Mouse (Mus musculus): ENCODE results near the gene Krt33a. TPM values are rescaled to one million over a fixed set of nuclear protein-coding genes. Genes with fewer than 3 reads are reported as not detected.

Gene Krt33a
- not detected in 2 replicates for polyA plus RNA-seq (2015; fragmentation: Nextera tagmentation; extraction: Ambion mirVana)

DNA sequence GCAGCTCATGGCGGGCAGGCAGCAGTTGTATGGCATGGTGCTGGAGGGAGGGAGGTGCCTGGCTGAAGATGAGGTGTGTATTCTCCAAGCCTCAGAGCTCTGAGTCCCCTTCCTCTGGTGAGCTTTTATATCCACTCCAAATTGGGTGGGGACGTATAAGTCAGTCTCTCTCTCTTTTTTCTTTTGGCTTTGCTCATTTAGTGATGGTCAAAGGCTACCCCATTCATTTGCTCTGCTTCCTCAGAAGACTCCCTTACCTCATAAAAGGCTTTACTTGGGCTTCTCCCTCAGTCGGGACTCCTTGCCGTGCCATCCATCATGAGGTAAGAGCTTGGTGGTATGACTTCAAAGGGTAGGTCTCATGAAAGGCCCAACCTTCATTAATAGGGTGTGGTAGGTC lies at the start of gene Krt33a:
TSS of gene Krt33a (minus strand) at position 101 of the 400 bp plus-strand sequence.
- WGBS (ENCODE audit: insufficient replicate concordance), result 64% methylated on average over 4 of the region's 4 CpGs
- ATAC-seq (ENCODE audit: insufficient read depth), result no peak

DNA sequence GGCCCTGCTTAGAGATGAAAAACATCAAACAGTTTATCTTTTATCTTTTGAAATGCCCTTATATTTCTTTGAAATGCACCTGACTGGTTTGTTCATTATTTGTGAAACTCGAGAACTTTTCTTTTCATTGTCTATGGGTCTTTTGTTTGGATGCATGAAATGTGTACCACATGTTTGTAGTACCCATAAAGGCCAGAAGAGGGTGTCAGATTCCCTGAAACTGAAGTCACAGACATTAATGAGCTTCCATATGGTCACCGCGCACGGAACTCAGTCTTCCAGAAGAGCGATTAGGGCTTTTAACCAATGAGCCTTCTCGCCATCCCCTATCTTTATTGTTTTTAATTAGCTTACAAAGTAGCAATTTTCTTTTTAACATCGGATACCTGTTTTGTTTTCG lies 42.9 kb upstream of the Krt33a start:
- Histone ChIP-seq H3K27ac (replicated peaks) (no peak overlapping the region), H3K36me3 (replicated peaks) (no peaks in the 10 kb centered on the region), H3K27me3 (no peaks in the 10 kb centered on the region), H3K4me3 (replicated peaks) (no peak overlapping the region), H3K9ac (no peak overlapping the region), H3K4me2 (no peak overlapping the region), H3K9me3 (replicated peaks) (no peaks in the 10 kb centered on the region), H3K4me1 (replicated peaks) (no peaks in the 10 kb centered on the region)
- no peak for ATAC-seq (ENCODE audit: insufficient read depth)
- 63% methylated on average over 8 of the region's 8 CpGs for WGBS (ENCODE audit: insufficient replicate concordance)

More for the DNA sequence above, at the start of gene Krt33a:
- H3K4me3 ChIP-seq (replicated peaks), result no peak within 1 kb of the TSS
- H3K4me1 ChIP-seq (replicated peaks), result no peaks in the 10 kb centered on the region
- H3K27ac ChIP-seq (replicated peaks), result no peak within 1 kb of the TSS
- H3K9me3 ChIP-seq (replicated peaks), result no peaks in the 10 kb centered on the region
- no peak within 1 kb of the TSS for H3K4me2 ChIP-seq
- H3K27me3 ChIP-seq, result no peaks in the 10 kb centered on the region
- no peaks in the 10 kb centered on the region for H3K36me3 ChIP-seq (replicated peaks)
- no peak within 1 kb of the TSS for H3K9ac ChIP-seq

DNA sequence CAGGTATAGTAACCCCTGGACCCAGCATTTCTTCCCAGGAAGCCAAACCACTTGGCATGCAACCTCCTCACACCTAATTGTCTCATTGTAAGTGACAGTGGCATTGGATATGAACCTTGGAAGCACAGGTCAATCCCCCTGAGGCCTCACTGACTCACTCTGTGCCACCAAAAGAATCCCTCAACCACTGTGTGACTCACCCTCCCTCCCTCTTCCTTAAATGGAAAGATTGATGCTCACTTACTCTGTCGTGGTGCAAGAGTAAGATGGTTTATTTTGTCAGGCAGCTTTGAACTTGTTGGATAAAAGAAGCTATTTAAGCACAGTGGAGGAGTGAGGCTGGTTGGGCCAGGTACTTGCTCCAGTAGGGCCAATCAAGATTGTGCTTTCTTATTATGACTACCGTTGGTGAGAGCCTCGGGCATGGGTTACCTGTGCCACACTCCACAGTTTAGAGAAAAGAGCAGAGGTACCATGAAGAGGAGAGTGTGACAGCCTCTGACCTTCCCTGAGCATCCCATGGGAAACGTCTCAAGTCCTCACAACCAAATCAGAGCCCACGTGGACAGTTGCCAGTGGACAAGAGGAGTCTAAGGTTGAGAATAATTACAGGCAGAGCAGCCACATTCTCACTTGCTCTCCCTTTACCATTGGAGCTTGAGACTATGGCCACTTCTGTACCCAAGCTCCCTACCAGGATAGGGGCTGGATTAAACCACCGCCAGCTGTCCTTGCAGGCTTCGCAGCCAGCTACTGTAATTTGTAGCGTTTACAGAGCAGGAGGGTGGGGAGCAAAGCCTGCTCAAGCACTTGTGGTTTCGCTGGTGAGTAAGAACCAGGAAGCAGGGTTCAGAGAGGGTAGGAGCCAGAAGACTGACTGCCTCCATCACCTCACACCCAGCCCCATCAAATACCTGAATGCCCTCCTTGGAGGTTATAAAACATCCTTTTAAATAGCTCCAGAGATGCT lies 40.0 kb upstream of the Krt33a start:
- 44% methylated on average over 9 of the region's 9 CpGs for WGBS (ENCODE audit: insufficient replicate concordance)

DNA sequence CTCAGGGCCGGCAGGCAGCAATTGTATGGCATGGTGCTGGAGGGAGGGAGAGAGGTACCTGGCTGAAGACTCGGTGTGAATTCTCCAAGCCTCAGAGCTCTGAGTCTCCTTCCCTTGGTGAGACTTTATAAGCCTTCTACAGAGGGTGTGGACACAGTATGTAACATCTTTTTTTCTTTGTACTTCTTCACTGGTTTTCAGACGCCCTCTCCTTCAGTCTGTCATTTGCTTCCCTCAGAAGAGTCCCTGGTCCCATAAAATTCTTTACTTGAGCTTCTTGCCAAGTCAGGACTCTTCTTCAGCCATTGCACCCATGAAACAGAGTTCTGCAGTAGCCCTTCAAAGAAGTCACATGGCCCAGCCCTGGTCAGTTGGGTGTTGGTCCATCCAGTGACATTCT lies 34.4 kb upstream of the Krt33a start, which contains the start of gene Krt31:
TSS of gene Krt31 (minus strand) at position 101 of the 400 bp plus-strand sequence.
- no peaks in the 10 kb centered on the region for H3K36me3 ChIP-seq (replicated peaks)
- no peak for ATAC-seq (ENCODE audit: insufficient read depth)
- H3K9ac ChIP-seq, result no peak within 1 kb of the TSS
- no peak within 1 kb of the TSS for H3K4me3 ChIP-seq (replicated peaks)
- H3K9me3 ChIP-seq (replicated peaks), result no peaks in the 10 kb centered on the region
- 66% methylated on average over 3 of the region's 3 CpGs for WGBS (ENCODE audit: insufficient replicate concordance)
- H3K27me3 ChIP-seq, result no peaks in the 10 kb centered on the region
- H3K27ac ChIP-seq (replicated peaks), result no peak within 1 kb of the TSS
- H3K4me2 ChIP-seq, result no peak within 1 kb of the TSS
- H3K4me1 ChIP-seq (replicated peaks), result no peaks in the 10 kb centered on the region

More for the DNA sequence above, 40.0 kb upstream of the Krt33a start:
- no peak overlapping the region for H3K27ac ChIP-seq (replicated peaks)
- no peak overlapping the region for H3K4me2 ChIP-seq
- no peak overlapping the region for H3K4me3 ChIP-seq (replicated peaks)
- no peak for ATAC-seq (ENCODE audit: insufficient read depth)
- H3K27me3 ChIP-seq, result no peaks in the 10 kb centered on the region
- no peaks in the 10 kb centered on the region for H3K9me3 ChIP-seq (replicated peaks)
- H3K36me3 ChIP-seq (replicated peaks), result no peaks in the 10 kb centered on the region
- no peaks in the 10 kb centered on the region for H3K4me1 ChIP-seq (replicated peaks)
- H3K9ac ChIP-seq, result no peak overlapping the region

DNA sequence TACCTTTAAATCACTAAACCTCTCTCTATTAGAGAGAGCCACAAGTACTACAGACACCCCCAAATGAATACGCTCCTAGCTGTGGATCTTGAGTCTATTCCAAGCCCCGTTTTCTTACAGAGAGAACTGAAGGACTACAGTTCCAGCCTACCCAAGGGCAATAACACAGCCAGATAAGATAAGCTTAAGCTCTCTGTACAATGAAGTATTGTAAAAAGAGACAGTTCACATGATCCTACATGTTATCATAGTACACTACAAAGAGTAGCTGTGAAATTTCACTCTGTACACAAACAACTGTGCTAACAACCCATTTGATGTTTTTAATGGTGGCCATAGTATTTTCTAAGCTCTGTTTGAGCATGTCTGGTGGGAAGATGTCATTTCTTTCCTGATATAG lies 31.2 kb upstream of the Krt33a start:
- no peak overlapping the region for H3K27ac ChIP-seq (replicated peaks)
- WGBS (ENCODE audit: insufficient replicate concordance), result 65% methylated on average over 2 of the region's 2 CpGs
- ATAC-seq (ENCODE audit: insufficient read depth), result no peak
- no peak overlapping the region for H3K4me3 ChIP-seq (replicated peaks)
- H3K27me3 ChIP-seq, result no peaks in the 10 kb centered on the region
- H3K4me1 ChIP-seq (replicated peaks), result no peaks in the 10 kb centered on the region
- no peaks in the 10 kb centered on the region for H3K36me3 ChIP-seq (replicated peaks)
- H3K4me2 ChIP-seq, result no peak overlapping the region
- H3K9me3 ChIP-seq (replicated peaks), result no peaks in the 10 kb centered on the region
- no peak overlapping the region for H3K9ac ChIP-seq

DNA sequence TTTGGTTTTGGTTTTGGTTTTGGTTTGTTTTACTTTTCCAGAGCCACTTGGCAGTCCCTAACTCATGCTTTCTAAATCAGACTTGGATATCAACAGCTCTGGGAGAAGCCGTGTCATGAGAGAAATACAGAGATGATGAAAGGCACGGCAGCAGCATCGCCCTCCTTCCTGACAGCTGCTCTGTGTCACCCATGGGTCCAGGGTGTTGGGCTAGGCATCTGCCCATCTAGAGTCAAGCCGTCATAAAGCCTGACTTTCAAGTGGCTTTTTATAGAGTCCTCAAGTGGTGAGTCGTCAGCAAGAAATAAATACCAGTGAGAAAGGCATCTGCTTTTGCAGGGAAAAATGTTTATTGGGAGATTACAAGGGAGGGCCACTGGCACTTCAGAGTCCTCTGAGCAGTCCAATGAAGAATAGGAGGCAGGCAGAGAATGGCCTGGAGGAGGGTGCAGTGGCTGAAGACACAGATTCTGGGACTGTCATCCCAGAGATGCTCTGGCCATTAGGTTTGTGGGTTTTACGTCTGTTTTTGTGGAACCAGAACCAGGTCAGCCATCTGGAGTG lies 30.4 kb upstream of the Krt33a start:
- H3K27me3 ChIP-seq, result no peaks in the 10 kb centered on the region
- no peaks in the 10 kb centered on the region for H3K4me1 ChIP-seq (replicated peaks)
- H3K27ac ChIP-seq (replicated peaks), result no peak overlapping the region
- no peak for ATAC-seq (ENCODE audit: insufficient read depth)
- no peak overlapping the region for H3K4me3 ChIP-seq (replicated peaks)
- H3K4me2 ChIP-seq, result no peak overlapping the region
- no peaks in the 10 kb centered on the region for H3K9me3 ChIP-seq (replicated peaks)
- H3K9ac ChIP-seq, result no peak overlapping the region
- 64% methylated on average over 6 of the region's 6 CpGs for WGBS (ENCODE audit: insufficient replicate concordance)
- H3K36me3 ChIP-seq (replicated peaks), result no peaks in the 10 kb centered on the region

DNA sequence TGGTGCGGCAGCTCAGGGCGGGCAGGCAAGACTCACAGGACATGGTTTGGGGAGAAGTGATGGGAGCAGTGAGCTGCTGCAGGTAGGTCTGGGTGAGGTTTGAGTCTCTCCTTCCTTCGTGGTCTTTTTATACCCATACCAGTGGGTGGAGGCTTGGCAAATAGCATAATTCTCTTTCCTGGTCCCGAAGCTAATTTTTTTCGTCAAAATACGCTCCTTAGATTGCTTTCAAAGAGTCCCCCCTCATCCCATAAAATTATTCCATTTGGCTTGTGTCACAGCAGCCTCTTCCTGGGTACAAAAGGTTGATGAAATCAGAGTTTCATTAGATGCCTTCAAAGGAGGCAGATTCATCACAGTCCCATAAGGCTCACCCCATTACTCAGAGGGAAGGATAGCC lies 25.4 kb upstream of the Krt33a start, which contains the start of gene Krt34:
TSS of gene Krt34 (minus strand) at position 101 of the 400 bp plus-strand sequence.
- H3K27ac ChIP-seq (replicated peaks), result no peak within 1 kb of the TSS
- H3K4me1 ChIP-seq (replicated peaks), result no peaks in the 10 kb centered on the region
- H3K4me2 ChIP-seq, result no peak within 1 kb of the TSS
- no peaks in the 10 kb centered on the region for H3K27me3 ChIP-seq
- no peak within 1 kb of the TSS for H3K4me3 ChIP-seq (replicated peaks)
- ATAC-seq (ENCODE audit: insufficient read depth), result no peak
- H3K36me3 ChIP-seq (replicated peaks), result no peaks in the 10 kb centered on the region
- no peak within 1 kb of the TSS for H3K9ac ChIP-seq
- WGBS (ENCODE audit: insufficient replicate concordance), result 64% methylated on average over 6 of the region's 6 CpGs
- H3K9me3 ChIP-seq (replicated peaks), result no peaks in the 10 kb centered on the region

DNA sequence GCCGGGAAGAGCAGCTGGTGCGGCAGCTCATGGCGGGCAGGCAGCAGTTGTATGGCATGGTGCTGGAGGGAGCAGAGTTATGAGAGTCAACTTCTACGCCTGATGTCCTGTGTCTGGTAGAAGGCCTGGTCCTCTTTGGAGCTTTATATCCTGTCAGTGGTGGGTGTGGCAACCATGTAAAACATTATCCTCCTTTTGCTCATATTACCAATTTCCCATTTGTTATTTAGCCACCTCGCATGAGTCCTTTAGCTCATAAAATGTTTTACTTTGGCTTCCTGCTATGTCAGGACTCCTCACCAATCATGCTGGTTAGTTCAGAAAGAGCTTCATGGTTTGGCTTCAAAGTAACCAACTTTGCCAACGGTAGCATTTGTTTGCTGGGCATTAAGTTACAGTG lies 13.8 kb upstream of the Krt33a start, which contains the start of gene Krt33b:
TSS of gene Krt33b (minus strand) at position 101 of the 400 bp plus-strand sequence.
- no peak for ATAC-seq (ENCODE audit: insufficient read depth)
- Histone ChIP-seq H3K27me3 (no peaks in the 10 kb centered on the region), H3K4me3 (replicated peaks) (no peak within 1 kb of the TSS), H3K4me2 (no peak within 1 kb of the TSS), H3K27ac (replicated peaks) (no peak within 1 kb of the TSS), H3K36me3 (replicated peaks) (no peaks in the 10 kb centered on the region), H3K9ac (no peak within 1 kb of the TSS), H3K9me3 (replicated peaks) (no peaks in the 10 kb centered on the region), H3K4me1 (replicated peaks) (no peaks in the 10 kb centered on the region)
- 72% methylated on average over 6 of the region's 6 CpGs for WGBS (ENCODE audit: insufficient replicate concordance)

DNA sequence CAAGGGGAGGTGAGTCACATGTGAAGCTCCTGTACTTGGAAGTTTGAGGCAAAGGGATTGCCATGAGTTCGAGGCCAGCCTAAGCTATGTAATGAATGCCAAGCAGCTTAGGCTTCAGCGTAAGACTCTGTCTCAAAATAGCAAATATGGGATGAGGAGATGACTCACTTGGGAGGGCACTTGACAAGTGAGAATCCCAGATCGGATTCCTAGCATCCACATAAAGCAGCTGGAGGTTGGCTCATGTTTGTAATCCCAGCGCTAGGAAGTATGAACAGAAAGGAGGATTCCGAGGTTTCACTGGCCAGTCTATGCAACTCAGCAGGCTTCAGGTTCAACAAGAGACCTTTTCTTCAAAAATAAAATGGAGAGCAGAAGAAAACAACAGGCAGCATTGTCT lies 5.4 kb upstream of the Krt33a start:
- no peak for ATAC-seq (ENCODE audit: insufficient read depth)
- H3K4me1 ChIP-seq (replicated peaks), result no peaks in the 10 kb centered on the region
- 62% methylated on average over 5 of the region's 5 CpGs for WGBS (ENCODE audit: insufficient replicate concordance)
- H3K4me3 ChIP-seq (replicated peaks), result no peak overlapping the region
- no peak overlapping the region for H3K27ac ChIP-seq (replicated peaks)
- no peaks in the 10 kb centered on the region for H3K27me3 ChIP-seq
- no peak overlapping the region for H3K4me2 ChIP-seq
- H3K9me3 ChIP-seq (replicated peaks), result no peaks in the 10 kb centered on the region
- H3K9ac ChIP-seq, result no peak overlapping the region
- no peaks in the 10 kb centered on the region for H3K36me3 ChIP-seq (replicated peaks)

DNA sequence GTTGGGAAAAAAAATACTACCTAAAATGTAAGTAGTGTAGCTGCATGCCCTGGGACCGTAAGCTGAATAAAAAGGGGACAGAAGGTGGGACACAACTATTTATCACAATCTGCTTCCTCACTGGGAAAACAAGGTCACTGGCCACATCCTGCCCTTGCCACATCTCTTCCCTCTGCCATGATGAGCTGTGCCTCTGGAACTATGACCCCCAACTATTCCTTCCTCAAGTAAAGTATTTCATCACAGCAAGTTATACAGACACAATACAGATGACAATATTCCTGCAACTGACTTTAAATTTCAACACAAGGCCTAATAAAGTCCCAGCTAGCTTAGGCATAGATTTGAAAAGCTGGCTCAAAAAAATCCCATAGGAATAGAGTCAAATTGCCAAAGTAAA lies 3.5 kb upstream of the Krt33a start:
- H3K4me2 ChIP-seq, result no peak overlapping the region
- 45% methylated on average over 1 of the region's 1 CpGs for WGBS (ENCODE audit: insufficient replicate concordance)
- no peak for ATAC-seq (ENCODE audit: insufficient read depth)
- H3K4me3 ChIP-seq (replicated peaks), result no peak overlapping the region
- H3K4me1 ChIP-seq (replicated peaks), result no peaks in the 10 kb centered on the region
- H3K9me3 ChIP-seq (replicated peaks), result no peaks in the 10 kb centered on the region
- no peak overlapping the region for H3K27ac ChIP-seq (replicated peaks)
- H3K27me3 ChIP-seq, result no peaks in the 10 kb centered on the region
- no peak overlapping the region for H3K9ac ChIP-seq
- no peaks in the 10 kb centered on the region for H3K36me3 ChIP-seq (replicated peaks)

DNA sequence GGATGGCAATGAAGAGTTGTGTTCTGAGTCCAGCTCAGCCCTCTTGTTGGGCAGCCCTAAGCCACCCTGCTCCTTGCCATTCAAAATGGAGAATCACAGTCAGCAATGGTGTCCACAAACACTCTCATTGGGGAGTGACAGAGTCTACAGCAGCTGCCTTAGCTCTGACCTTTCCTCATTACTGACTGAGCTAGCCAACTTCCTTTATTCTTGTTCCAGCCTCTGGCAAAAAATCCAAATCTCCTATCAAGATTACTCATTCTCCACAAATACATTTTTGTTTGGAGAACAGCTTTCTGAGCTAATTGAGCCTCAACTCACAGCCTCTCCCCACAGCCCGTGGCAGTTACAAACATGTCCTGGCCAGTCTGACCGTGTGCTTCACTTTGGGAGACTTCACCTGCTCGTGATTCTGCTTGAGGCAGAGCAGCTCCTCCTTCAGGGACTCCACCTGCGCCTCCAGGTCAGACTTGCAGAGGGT lies 2.3 kb downstream of the Krt33a start:
- Histone ChIP-seq H3K27ac (replicated peaks) (no peak overlapping the region), H3K4me2 (no peak overlapping the region), H3K9me3 (replicated peaks) (no peaks in the 10 kb centered on the region), H3K36me3 (replicated peaks) (no peaks in the 10 kb centered on the region), H3K4me1 (replicated peaks) (no peaks in the 10 kb centered on the region), H3K27me3 (no peaks in the 10 kb centered on the region), H3K4me3 (replicated peaks) (no peak overlapping the region), H3K9ac (no peak overlapping the region)
- WGBS (ENCODE audit: insufficient replicate concordance), result 45% methylated on average over 4 of the region's 4 CpGs
- ATAC-seq (ENCODE audit: insufficient read depth), result no peak

Measured in liver, embryonic 15.5 days (tissue).